Mouse (Mus musculus): ENCODE measurements around the gene Agr2.

The Agr2 gene

DNA sequence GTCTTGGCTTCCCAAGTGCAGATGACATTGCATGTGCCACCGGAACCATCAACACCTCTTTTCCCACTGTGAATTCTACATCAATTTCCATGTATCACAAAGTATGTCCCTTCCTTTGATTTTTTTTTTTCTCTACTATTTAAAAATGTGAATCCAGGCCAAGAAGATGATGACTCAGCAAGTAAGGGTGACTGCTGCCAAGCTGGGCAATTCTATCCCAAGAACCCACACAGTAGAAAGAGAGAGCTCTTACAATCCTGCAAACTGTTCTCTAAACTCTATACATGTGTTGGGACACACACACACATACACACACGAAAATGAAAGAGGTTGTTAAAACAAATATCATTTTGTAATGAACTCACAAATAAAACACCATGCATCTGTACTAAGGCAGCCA, 34.5 kb downstream of the Agr2 start:
- no peak for DNase-seq

DNA sequence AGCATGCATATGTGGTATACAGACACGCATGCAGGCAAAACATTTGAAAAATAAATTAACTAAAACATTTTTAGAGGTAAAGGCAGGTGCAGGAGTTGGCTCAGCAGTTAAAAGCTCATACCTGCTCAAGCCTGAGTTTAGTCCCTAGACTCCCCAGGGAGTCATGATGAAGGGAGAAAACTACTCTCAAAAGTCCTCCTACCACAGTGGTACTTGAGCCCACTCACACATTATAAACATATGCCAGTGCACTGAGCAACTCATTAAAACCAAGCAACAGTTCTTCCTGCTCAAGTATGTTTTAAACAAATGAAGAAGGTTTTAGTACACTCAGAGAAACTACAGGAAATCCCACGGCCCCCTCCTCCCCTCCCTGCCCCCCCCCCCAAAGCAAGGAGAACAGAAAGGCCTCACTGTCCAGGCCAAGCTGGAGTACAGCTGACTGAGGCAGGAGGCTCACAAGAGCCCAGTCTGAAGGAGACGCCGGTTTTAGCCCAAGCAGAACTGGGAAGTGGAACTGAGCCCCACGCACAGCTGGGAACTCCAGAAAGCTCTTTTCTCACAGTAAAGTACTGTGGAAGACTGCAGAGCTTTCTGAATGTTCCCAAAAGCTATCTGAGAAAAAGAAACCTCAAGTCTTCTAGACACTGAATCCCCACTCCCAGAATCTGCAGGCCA, 36.4 kb downstream of the Agr2 start:
- DNase-seq, result peak; percentile 39 to 44

DNA sequence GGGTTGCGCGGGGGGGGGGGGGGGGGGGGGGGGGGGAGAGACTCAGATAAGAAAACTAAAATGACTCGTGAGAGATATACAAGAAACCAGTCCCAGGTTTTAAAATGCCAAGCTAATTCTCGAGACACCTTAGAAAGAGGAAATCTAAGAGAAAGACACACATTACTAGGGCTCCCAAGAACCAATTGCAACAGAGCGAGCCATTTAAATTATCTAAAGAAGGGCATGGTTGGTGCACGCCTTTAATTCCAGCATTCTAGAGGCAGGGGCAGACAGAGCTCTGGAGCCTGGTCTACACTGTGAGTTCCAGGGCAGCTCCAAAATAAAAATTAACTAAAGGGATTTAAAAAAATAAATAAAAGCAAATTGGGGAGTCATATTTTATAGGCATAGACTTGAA, 37.0 kb downstream of the Agr2 start:
- DNase-seq, result no peak

DNA sequence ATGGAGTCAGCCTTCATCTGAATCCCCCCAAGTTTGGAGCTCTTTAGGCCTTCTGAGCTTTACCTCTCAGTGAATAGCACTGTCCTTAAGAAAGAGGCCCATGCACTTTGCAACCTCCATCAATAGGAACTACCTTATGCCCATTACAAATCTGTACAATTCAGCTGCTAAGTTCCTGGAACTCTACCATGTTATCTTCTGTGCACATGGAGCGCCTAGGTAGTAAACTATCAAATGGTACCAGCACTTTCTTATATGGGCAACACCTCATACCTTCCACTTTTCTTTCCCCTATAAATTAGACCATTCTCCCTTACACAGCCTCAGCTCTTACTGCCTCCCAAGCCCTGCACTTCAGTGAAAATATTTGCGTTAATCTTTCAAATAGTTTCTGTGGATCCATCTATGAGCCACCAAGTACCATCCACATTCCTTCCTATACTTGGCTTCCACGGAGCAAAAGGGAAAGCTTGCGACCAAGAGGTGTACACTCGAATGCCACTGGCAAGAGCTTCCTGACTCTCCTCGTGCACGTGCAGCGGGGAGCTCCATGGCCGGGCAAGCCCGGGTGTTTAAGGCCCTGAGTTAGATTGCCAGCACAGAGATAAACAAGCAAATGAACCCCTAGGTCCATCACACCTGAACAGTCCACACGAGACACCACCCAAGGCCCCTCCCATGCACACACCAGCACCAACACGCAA, 38.1 kb downstream of the Agr2 start:
- no peak for DNase-seq

DNA sequence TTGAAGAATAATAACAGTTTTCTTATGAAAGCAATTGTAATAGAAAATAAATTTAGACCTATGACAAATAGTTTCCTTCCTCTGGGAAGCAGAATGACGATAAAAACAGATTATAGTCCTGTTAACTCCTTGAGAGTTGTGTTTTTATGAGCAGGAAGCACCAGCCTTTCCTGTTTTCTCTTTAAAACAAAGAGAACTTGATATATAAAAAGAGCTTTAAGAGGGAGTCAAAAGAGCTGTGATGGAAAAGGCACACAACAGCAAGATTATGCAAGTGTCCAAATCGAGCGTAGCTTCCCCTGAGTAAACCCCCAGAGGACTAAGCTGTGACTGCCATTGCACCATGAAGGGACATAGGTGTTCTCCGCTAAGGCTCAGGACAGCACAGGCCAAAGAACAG, 39.7 kb downstream of the Agr2 start:
- no peak for DNase-seq

DNA sequence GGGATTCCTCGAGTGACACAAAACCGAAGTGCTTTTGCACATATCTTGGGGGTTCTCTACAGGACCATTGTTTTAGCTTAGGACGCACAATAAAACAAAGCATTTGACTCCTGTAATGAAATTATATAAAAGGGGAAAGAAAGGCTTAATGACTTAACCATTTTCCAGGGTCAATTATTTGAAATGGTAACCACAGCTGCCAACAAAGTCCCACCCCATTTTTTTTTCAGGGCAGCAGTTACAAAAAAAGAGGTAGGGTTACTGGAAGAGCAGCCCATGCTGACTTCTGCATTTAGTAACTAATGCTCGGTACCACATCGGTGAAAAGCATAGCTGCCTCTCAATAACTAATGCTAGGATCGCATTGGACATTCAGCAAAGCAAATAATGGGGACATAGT, 42.8 kb downstream of the Agr2 start:
- DNase-seq, result no peak

DNA sequence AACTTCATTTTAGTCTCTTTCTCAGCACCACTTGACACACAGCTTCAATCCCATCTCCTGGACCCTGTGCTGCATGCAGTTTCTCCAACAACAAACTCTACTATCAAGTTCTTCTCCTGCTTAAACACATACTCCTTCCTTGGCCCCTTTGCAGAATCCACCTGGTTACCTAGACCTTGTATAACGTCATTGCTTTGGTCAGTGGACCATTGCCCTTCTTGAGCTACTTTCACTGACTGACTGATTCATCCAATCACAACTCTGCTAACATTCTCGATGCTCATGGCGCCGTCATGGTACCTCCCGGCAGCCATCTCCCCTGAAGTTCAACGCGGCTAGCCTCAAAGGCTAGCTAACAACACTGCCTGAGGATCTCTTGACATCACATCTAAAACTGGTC, 43.4 kb downstream of the Agr2 start:
- no peak for DNase-seq

DNA sequence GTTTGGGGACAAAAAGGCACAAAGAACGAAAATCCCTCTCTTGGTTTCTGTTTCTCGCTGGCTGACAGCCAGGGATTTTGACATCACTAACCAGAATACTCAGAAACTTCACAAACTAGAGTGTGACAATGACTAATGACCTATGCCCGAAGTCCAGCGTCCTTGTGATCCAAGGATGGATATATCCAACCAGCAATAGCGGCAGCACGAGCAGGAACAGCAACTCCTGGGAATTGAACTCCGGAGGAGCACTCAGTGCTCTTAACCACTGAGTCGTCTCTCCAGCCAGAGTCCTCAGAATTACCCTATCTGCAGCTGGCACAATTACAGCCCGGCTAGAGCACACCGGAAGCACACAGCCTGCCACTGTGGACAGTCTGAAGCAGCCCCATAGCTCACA, 44.1 kb downstream of the Agr2 start:
- DNase-seq, result peak; percentile 36 to 38

DNA sequence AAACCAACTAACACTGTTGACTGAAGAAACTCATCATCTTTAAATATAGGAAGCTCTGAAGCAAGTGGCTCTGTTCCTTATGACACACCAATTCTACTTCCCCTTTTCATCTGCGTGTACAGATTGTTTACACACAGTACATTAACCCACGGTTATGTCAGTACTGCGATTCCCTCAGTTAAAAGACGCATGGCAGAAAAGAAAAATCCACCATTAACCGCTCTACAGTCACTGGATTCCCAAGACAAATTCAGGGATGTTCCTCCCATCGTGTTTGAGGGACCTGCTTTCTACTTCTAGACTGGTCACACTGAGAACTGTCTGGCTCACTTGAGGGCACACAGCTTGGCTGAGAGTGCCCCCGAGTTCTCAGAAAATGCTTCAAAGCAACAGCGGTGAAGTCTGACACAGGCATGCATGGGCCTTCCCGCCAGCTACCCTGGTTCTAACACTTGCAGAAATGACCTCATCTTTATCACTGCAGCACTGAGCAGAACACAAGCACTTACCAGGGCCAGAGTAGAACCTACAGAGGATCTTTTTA, 46.9 kb downstream of the Agr2 start:
- peak; percentile 73 to 74 for DNase-seq

DNA sequence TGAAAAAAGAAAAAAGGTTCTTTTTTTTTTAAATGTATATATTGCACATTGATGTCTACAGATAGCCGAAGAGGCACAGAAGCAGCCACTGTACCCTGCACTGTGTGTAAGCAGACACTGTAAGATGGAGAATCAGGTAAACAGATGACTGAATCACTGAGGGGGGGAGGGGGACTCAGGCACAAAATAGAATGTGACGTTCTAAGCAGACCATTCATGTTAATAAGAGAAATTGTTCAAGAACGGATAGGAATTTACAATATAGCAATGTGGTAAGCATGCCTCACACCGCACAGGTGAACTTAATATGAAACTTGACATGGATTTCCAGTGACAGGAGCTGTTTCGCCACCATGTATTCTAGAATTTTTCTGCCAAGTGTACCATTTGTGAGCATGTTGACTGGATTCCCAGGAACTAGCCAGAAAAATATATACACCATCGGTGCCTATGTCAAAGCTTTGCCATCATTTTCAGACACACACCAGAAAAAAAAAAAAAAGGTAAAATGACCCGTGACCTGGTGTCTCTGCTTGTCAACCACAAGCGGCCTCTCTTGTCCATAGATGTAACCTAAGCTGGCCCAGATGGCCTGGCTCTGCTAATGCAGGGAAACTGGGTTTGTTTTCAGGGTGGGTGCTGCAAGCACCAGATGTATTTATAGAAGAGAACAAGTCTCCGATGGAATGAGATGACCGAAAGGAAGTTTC, 48.0 kb downstream of the Agr2 start:
- peak; percentile 37 to 45 for DNase-seq

DNA sequence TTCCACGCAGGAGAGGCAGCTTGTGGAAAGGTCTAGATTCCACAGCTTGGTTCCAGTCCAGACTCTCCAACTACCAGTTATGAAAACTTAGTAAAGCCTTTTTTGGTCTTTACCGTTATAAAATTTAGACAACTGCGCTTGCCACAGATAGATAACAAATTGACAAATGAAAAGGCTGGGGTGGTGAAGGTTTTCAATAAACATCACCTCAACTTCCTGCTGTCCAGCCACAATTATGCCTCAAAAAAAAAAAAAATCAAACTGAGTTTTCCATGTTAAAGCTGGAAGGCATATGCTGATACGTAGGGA, 48.5 kb downstream of the Agr2 start:
- no peak for DNase-seq

DNA sequence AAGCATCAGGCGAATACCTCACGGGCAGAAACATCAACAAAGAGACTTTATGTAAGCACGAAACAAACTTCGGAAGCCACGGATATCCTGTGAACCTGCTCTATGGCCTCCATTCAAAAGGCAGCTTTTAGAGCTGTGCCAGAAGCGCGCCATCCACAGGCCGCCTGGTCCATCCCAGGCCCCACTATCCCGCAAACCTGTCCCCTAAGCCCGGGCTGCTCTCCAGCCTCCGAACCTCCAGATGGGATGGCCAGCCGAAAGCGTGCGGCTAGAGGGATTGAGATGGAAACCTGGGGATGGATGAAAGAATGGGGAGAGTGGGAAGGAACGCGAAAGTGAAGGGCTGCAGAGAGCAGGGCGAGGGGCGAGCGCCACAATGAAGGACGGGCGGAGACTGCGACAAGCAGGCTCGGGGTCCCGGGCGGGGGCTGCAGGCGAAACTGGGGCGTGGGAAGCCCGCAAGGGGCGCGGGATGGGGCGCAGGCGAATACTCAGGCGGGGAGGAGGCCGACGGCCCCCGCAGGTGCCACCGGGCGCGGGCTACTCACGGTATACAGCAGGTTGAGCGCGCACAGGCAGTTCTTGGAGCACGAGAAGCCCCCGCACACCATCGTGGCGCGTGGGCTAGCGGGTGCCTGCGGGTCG, 49.1 kb downstream of the Agr2 start:
- DNase-seq, result peak; percentile 63 to 65

DNA sequence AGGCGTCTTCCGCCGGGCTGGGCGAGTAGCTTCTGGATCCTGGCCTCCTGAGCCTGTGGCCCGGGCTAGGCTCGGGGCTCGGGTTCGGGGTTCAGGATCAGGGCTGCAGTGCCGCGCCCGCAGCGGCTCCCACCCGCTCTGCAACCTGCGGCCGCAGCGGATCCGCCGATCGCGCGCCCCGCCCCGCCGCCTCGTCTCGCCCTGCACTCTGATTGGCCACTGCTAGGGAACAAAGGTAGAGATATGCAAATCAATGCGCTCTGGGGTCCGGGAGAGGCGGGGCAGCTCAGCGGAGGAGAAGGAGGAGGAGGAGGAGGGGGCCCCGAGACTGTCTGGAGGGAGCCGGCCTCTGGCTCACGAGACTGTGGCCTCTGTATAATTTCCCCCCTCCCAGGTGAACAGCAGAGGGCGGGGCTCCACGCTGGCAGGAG, 49.7 kb downstream of the Agr2 start, which contains the start of gene Tspan13:
TSS of gene Tspan13 (minus strand) at position 153 of the 431 bp plus-strand sequence.
- peak; percentile 96 for DNase-seq

DNA sequence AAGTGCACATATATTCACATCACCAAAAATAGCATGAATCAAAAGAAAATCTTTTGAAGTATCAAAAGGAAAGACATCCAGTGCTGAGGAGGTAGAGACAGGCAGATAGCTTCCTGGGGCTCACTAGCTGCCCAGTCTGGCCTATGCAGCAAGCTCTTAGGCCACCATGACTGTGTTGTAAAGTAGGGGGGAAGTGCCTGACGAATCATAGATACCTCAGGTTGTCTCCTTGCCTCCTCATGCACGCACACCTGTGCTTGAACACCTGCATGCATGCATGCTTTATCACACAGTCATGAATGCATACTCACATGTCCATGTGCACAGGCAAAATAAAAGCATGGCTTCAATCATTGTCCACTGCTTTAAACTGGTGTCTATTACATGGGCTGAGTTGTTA, 52.0 kb downstream of the Agr2 start:
- DNase-seq, result no peak

DNA sequence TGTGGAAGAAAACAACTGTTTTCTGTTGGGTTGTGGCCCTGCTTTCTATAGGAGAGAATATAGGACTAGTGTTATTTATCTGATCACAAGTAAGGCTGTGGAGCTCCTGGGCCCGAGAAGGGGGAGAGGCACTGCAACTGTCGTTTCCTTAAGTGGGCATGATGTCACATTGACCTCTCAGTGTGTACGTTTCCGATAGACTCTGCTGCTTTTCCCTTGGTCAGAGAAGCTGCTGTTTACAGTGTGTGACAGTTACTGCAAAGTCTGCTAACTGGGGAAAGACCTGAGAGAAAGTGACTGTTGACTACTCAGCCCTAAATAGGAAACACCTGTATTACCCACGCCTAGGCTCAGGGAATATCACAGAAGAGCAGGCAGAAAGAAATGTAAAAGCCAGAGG, 53.5 kb downstream of the Agr2 start:
- no peak for DNase-seq

DNA sequence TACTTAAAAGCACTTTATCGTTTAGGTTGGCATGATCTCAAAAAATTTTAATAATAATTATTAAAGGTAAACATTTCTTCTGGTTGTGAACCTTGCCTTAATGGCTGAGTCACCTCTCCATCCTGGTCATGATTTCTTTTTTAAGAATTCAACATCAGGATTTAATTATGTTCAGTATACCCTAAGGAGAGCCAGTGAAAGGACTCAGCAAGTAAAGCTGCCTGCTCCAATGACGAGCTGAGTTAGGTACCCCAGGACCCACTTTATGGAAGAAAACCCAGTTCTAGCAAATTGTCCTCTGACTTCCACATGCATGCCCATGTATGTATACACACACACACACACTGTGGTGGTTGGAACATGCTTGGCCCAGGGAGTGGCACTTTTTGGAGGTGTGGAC, 54.9 kb downstream of the Agr2 start:
- DNase-seq, result no peak

DNA sequence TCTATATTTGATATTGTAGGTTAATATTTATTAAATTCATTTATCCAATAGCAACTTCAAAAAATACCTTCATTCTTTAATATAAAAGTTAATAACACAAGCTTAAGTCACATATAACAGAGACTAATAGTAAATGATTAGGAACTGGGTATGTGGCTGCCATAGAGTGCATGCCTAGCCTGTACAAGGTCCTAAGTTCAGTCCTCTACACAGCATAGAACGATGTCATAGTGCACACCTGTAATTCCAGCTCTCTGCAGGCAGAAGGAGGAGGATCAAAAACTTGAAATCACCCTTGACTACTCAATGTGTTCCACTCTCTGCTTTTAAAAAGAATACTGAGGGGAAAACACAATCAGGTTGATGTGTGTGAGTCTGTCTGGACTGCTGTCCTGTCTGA, 57.6 kb downstream of the Agr2 start:
- DNase-seq, result no peak

Measured in B cell, adult 2 months (primary cell).